Mouse (Mus musculus) liver, postnatal 0 days (tissue): Measurements from ENCODE around the gene Aldoart2.
"Not testable (repeated sequence)": the region's sequence is repeated elsewhere in the genome, so short reads cannot be mapped to it uniquely, and the experiment has no call there.

Experiments
- CTCF ChIP-seq: sonication (generic); IDR thresholded peaks from 2 replicates; pipeline ENCODE4 v1.5.1; 2016; ENCODE audit warnings: antibody characterized with exemption, low read depth
- EP300 ChIP-seq: IDR thresholded peaks from 2 replicates; pipeline ENCODE4 v1.6.1; 2016; ENCODE audit warnings: antibody characterized with exemption, low read depth, mild to moderate bottlenecking

- TF ChIP-seq CTCF, EP300: not testable (repeated sequence)
These were observed 10.1 kb upstream of the Aldoart2 start for GRCm38 (mm10) chr12:55554901-55555300.
